5 mouse cellular contexts compared by ENCODE assay signal in the genomic region with DNA sequence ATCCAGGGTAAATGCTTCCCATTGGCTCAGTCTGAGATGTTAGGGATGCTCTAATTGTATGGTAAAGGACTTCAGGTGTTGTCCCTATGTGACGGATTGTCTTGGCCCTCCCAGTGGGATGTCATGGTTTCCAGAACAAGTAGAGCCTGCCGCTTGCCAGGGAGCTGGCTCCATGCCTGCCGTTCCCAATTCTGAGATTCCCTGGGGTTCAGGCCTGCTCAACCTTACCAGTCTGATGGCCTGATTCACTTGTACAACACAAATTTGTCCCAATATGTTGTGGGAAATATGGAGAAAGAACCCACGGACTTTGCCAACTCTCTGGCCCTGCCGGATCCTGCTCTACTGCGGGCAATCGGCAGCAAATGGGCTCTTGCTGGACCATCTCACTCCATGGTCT.
"Had no signal": no experiment of that assay in that cellular context is flagged by ENCODE, and none has a peak within 500 bp of the region (broad histone marks: within the 10 kb centered on the region; RNA-seq: fewer than 3 reads in every experiment).

No protein-coding gene starts in this region.

- DNase-seq: kidney, postnatal 14 days; lung, adult 2 months; lung, postnatal 4 days; midbrain, embryonic 14.5 days; thymus, postnatal 25 days had no signal
